Mouse (Mus musculus) left cerebral cortex, postnatal 36 days (tissue): ENCODE measurements at regions not wholly inside any gene's neighbourhood (a gene's known extent, or its start where the extent isn't known, plus 50 kb on each side); places are given as distances from the start of the nearest gene placed in this dataset.

ENCODE experiments used
- DNase-seq, 2 experiments: peaks; one replicate each; pipeline ENCODE4 v3.0.0; 2021 to 2022; ENCODE audit warnings: low spot score in 2 of 2, mixed read lengths in 1 of 2
- intact Hi-C: fragments of 180-260 bp; cut with DNase I; formaldehyde crosslinking; loops from one replicate; pipeline ENCODE4 v1.15.1; 2025

- DNase-seq, result no peak
- intact Hi-C loops, result no loop called here
These were observed 91.6 kb upstream of the Zc3h12a start for GRCm38 (mm10) chr4:125219209-125219608.

- intact Hi-C loops, result no loop called here
These were observed 86.7 kb upstream of the Zc3h12a start for GRCm38 (mm10) chr4:125214306-125214705.

GRCm38 (mm10) chr4:125212176-125212530 lies 84.5 kb upstream of the Zc3h12a start:
- intact Hi-C loops, result no loop called here
- DNase-seq, result no peak

More at GRCm38 (mm10) chr4:125214306-125214705, 86.7 kb upstream of the Zc3h12a start:
- no peak for DNase-seq

- intact Hi-C loops, result no loop called here
- DNase-seq, result no peak
These were observed 84.0 kb upstream of the Zc3h12a start for GRCm38 (mm10) chr4:125211459-125212175.

GRCm38 (mm10) chr4:125210719-125211118 lies 83.1 kb upstream of the Zc3h12a start:
- intact Hi-C loops, result no loop called here
- no peak for DNase-seq

- intact Hi-C loops, result no loop called here
- no peak for DNase-seq
These were observed 80.7 kb upstream of the Zc3h12a start for GRCm38 (mm10) chr4:125208136-125208915.

- DNase-seq, result no peak
- intact Hi-C loops, result no loop called here
These were observed 75.9 kb upstream of the Zc3h12a start for GRCm38 (mm10) chr4:125203521-125203920.

- intact Hi-C loops, result no loop called here
- peak in 1 of 2 experiments; percentile 21 for DNase-seq
These were observed 74.1 kb upstream of the Zc3h12a start for GRCm38 (mm10) chr4:125201638-125202325.

GRCm38 (mm10) chr4:125200762-125201161 lies 73.1 kb upstream of the Zc3h12a start:
- intact Hi-C loops, result no loop called here
- DNase-seq, result peak in 1 of 2 experiments; percentile 20

GRCm38 (mm10) chr4:125199281-125199680 lies 71.6 kb upstream of the Zc3h12a start:
- intact Hi-C loops, result no loop called here
- DNase-seq, result no peak

GRCm38 (mm10) chr4:125195901-125196435 lies 68.3 kb upstream of the Zc3h12a start:
- intact Hi-C loops, result no loop called here
- no peak for DNase-seq

GRCm38 (mm10) chr4:125194722-125195380 lies 67.2 kb upstream of the Zc3h12a start:
- DNase-seq, result peak in 1 of 2 experiments; percentile 42
- intact Hi-C loops, result no loop called here

- intact Hi-C loops, result no loop called here
- no peak for DNase-seq
These were observed 66.7 kb upstream of the Zc3h12a start for GRCm38 (mm10) chr4:125194298-125194697.

- intact Hi-C loops, result no loop called here
- peak; percentile 36 to 48 for DNase-seq
These were observed 64.0 kb upstream of the Zc3h12a start for GRCm38 (mm10) chr4:125191680-125192079.

- intact Hi-C loops, result no loop called here
- peak; percentile 72 to 85 for DNase-seq
These were observed 63.4 kb upstream of the Zc3h12a start for GRCm38 (mm10) chr4:125191010-125191409.

GRCm38 (mm10) chr4:125189971-125190370 lies 62.3 kb upstream of the Zc3h12a start:
- intact Hi-C loops, result no loop called here
- no peak for DNase-seq

GRCm38 (mm10) chr4:125186246-125186645 lies 58.6 kb upstream of the Zc3h12a start:
- no peak for DNase-seq
- intact Hi-C loops, result no loop called here

- intact Hi-C loops, result no loop called here
These were observed 57.4 kb upstream of the Zc3h12a start for GRCm38 (mm10) chr4:125185076-125185475.

GRCm38 (mm10) chr4:125180947-125181346 lies 53.3 kb upstream of the Zc3h12a start:
- intact Hi-C loops, result no loop called here
- no peak for DNase-seq

More at GRCm38 (mm10) chr4:125185076-125185475, 57.4 kb upstream of the Zc3h12a start:
- no peak for DNase-seq

GRCm38 (mm10) chr4:125178552-125178951 lies 50.9 kb upstream of the Zc3h12a start:
- DNase-seq, result no peak
- intact Hi-C loops, result loop anchor here (5.0 kb wide), 1 partner anchor 44 kb away; no protein-coding TSS in a partner anchor
